Comparison of ENCODE assay signal across 27 mouse cellular contexts in the genomic region with DNA sequence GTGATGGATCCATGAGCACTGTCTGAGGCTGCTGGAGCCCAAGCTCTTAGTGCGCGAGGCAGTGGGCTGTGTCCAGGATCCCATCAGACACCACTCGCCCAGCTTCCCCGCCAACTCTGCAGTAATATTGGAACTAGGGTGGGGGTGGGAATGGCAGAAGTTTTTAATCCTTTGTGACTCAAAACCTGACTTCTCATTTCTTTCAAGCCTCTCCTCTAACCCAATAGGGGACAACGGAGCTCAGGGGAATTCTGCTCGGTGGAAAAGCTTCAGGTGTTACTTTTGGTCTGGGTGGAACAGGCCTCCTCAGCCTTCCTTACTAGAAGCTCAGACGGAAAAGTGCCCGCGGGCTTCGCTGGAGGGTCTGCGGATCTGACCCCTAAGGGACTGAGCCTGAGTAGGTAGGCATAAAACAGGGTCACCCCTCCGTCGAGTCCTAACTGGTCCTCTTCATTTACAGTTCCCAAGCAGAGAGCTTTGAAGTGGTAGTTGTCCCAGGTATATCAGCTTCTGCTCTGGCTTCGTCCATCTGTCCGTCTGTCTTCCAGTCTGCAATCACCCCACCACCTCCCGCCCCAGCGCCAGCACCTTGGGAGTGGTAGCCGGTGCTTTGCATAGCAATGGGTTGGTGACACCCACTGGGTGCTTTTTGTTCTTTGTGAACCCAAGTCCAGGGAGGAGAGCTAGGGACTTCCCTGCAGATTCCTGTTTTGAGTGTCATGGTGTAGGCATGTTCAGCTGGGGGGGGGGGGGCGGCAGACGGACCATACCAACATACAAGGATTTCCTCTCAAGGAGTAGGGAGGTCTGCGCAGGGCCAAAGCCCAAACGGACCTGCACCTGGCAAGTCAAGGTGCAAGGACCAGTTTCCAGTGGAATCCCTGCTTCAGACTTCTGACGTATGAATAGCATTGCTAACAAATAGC. TPM values are rescaled to one million over a fixed set of nuclear protein-coding genes. Genes with fewer than 3 reads are reported as not detected.
A peak's percentile ranks its signal among the peaks of the same experiment; 100 is the strongest.
DNase-seq lines count a peak whose midpoint lies in the region; ATAC-seq and TF ChIP-seq lines count a peak whose summit lies in the region.
"Had no signal": no experiment of that assay in that cellular context is flagged by ENCODE, and none has a peak within 500 bp of the region (broad histone marks: within the 10 kb centered on the region; RNA-seq: fewer than 3 reads in every experiment).

No protein-coding gene starts in this region.

- H3K9ac ChIP-seq in ES-Bruce4 (ENCODE audit: low read depth, poor library complexity, severe bottlenecking): no peak overlapping the region
- H3K9ac ChIP-seq in forebrain, embryonic 16.5 days (replicated peaks; ENCODE audit: low read depth, low read length): no peak overlapping the region
- H3K9ac ChIP-seq: embryonic facial prominence, embryonic 13.5 days; forebrain, embryonic 12.5 days; forebrain, embryonic 15.5 days; hindbrain, embryonic 12.5 days; hindbrain, embryonic 15.5 days had no signal

- H3K27me3 ChIP-seq in thymus, adult 2 months (ENCODE audit: control insufficient read depth, insufficient read depth, low read length): no peaks in the 10 kb centered on the region
- H3K27me3 ChIP-seq in ES-Bruce4 (ENCODE audit: control insufficient read depth, insufficient read depth, low read length, poor library complexity, severe bottlenecking): no peaks in the 10 kb centered on the region
- no peaks in the 10 kb centered on the region for H3K27me3 ChIP-seq in forebrain, embryonic 16.5 days (replicated peaks; ENCODE audit: control insufficient read depth, insufficient read depth, low read length)
- H3K27me3 ChIP-seq: embryonic facial prominence, embryonic 13.5 days; forebrain, embryonic 12.5 days; forebrain, embryonic 15.5 days; hindbrain, embryonic 12.5 days; hindbrain, embryonic 15.5 days had no signal

- H3K4me1 ChIP-seq in thymus, adult 2 months (replicated peaks; ENCODE audit: control insufficient read depth, insufficient read depth, low read length): peaks cover 55% of the 10 kb centered on the region
- H3K4me1 ChIP-seq in ES-Bruce4 (ENCODE audit: control insufficient read depth, insufficient read depth, low read length): no peaks in the 10 kb centered on the region
- H3K4me1 ChIP-seq in forebrain, embryonic 16.5 days (replicated peaks; ENCODE audit: control insufficient read depth, insufficient read depth, low read length): no peaks in the 10 kb centered on the region
- H3K4me1 ChIP-seq: embryonic facial prominence, embryonic 13.5 days; forebrain, embryonic 12.5 days; forebrain, embryonic 15.5 days; hindbrain, embryonic 12.5 days; hindbrain, embryonic 15.5 days had no signal

- H3K27ac ChIP-seq in thymus, adult 2 months (ENCODE audit: control insufficient read depth, insufficient read depth, low read length): 0 out of 2 replicates have a peak overlapping the region, but pooled peaks have one; percentile 10
- no peak overlapping the region for H3K27ac ChIP-seq in ES-Bruce4 (ENCODE audit: insufficient read depth, low read length)
- no peak overlapping the region for H3K27ac ChIP-seq in forebrain, embryonic 16.5 days (ENCODE audit: low read length)
- H3K27ac ChIP-seq: embryonic facial prominence, embryonic 10.5 days; embryonic facial prominence, embryonic 13.5 days; forebrain, embryonic 12.5 days; forebrain, embryonic 15.5 days; hindbrain, embryonic 12.5 days; hindbrain, embryonic 15.5 days had no signal

- H3K9me3 ChIP-seq in ES-Bruce4 (replicated peaks; ENCODE audit: control insufficient read depth, insufficient read depth, low read length, poor library complexity, severe bottlenecking): no peaks in the 10 kb centered on the region
- no peaks in the 10 kb centered on the region for H3K9me3 ChIP-seq in forebrain, embryonic 16.5 days (ENCODE audit: control insufficient read depth, low read length)
- H3K9me3 ChIP-seq: embryonic facial prominence, embryonic 10.5 days; embryonic facial prominence, embryonic 13.5 days; forebrain, embryonic 12.5 days; forebrain, embryonic 15.5 days; hindbrain, embryonic 12.5 days; hindbrain, embryonic 15.5 days had no signal

- TF ChIP-seq CTCF in thymus, adult 2 months (IDR thresholded peaks at IDR 0.05; ENCODE audit: borderline replicate concordance, control insufficient read depth, extremely low read depth, insufficient read depth, low read length, poor library complexity): no peak
- TF ChIP-seq CTCF in ES-Bruce4 (IDR thresholded peaks at IDR 0.05; ENCODE audit: low read depth, low read length): no peak

- peak; percentile 28 for ATAC-seq in CD4-positive, CD25-positive, alpha-beta regulatory T cell, adult 4 months
- ATAC-seq in forebrain, embryonic 16.5 days: no peak
- ATAC-seq: forebrain, embryonic 15.5 days; intestine, embryonic 16.5 days had no signal

- no peak for DNase-seq in thymus, adult 2 months
- DNase-seq in thymus, postnatal 25 days: no peak
- peak; percentile 56 for DNase-seq in induced T-regulatory cell, adult 2 months (ENCODE audit: low read depth)
- DNase-seq in spleen, adult 12 weeks (ENCODE audit: low spot score): no peak
- no peak for DNase-seq in adrenal gland, postnatal 25 days
- DNase-seq: adrenal gland, adult 2 months; adrenal gland, postnatal 14 days; B cell, adult 2 months; cerebellum, adult 11-12 months; cerebellum, adult 8-10 months; cerebellum, postnatal 10 days; cerebellum, postnatal 36 days; embryo, embryonic 11 days; gastrocnemius, postnatal 10 days; gastrocnemius, postnatal 36 days had no signal

- no peak overlapping the region for H3K4me3 ChIP-seq in thymus, adult 2 months (ENCODE audit: control insufficient read depth, insufficient read depth, low read length)
- no peak overlapping the region for H3K4me3 ChIP-seq in ES-Bruce4 (ENCODE audit: low read depth, low read length)
- no peak overlapping the region for H3K4me3 ChIP-seq in forebrain, embryonic 16.5 days (replicated peaks; ENCODE audit: low read length)
- H3K4me3 ChIP-seq: embryonic facial prominence, embryonic 10.5 days; embryonic facial prominence, embryonic 13.5 days; erythroblast, embryonic 14.5 days; forebrain, embryonic 12.5 days; forebrain, embryonic 15.5 days; hindbrain, embryonic 12.5 days; hindbrain, embryonic 15.5 days had no signal

- WGBS in thymus, adult 2 months: 93% methylated on average over 23 of the region's 23 CpGs
- whole genome bisulfite sequencing in forebrain, embryonic 16.5 days: 56% methylated on average over 23 of the region's 23 CpGs

- no peak overlapping the region for H3K4me2 ChIP-seq in forebrain, embryonic 16.5 days (ENCODE audit: low read length)
- H3K4me2 ChIP-seq: embryonic facial prominence, embryonic 13.5 days; forebrain, embryonic 12.5 days; forebrain, embryonic 15.5 days; heart, embryonic 11.5 days; hindbrain, embryonic 12.5 days; hindbrain, embryonic 15.5 days had no signal

- no peaks in the 10 kb centered on the region for H3K36me3 ChIP-seq in thymus, adult 2 months (ENCODE audit: control insufficient read depth, insufficient read depth, low read length)
- no peaks in the 10 kb centered on the region for H3K36me3 ChIP-seq in ES-Bruce4 (ENCODE audit: control insufficient read depth, insufficient read depth, low read length, poor library complexity, severe bottlenecking)
- no peaks in the 10 kb centered on the region for H3K36me3 ChIP-seq in forebrain, embryonic 16.5 days (ENCODE audit: control insufficient read depth, insufficient read depth)
- H3K36me3 ChIP-seq: embryonic facial prominence, embryonic 10.5 days; embryonic facial prominence, embryonic 13.5 days; forebrain, embryonic 12.5 days; forebrain, embryonic 15.5 days; hindbrain, embryonic 12.5 days; hindbrain, embryonic 15.5 days had no signal

- TF ChIP-seq EP300 in ES-Bruce4 (IDR thresholded peaks at IDR 0.05; ENCODE audit: insufficient read depth, low read depth, low read length): 0 out of 2 replicates have a peak, but pooled peaks have one; percentile 34

- no peak for TF ChIP-seq POLR2A in thymus, adult 2 months (IDR thresholded peaks at IDR 0.05; ENCODE audit: control insufficient read depth, extremely low read depth, insufficient read depth, low read length, poor library complexity)
- TF ChIP-seq POLR2A in ES-Bruce4 (IDR thresholded peaks at IDR 0.05; ENCODE audit: insufficient read depth, low read length): no peak

RNA-seq across cellular contexts. Expression of gene Vdac1, which starts 36.0 kb away (rescaled TPM):
- 64.8 and 70.3 TPM in 2 replicates for polyA plus RNA-seq in thymus, adult 2 months (2012; rRNA removed)
- 100 to 1,000 TPM in 1 of 2 experiments, 10 to 100 TPM in 1; 67.5 to 104 TPM for polyA plus RNA-seq in CD4-positive, CD25-positive, alpha-beta regulatory T cell, adult 4 months (2017; shearing (Covaris generic))
- 478 and 491 TPM in 2 replicates for polyA plus RNA-seq in ES-Bruce4 (2011; ENCODE audit: insufficient read depth, insufficient read length, low read depth, missing spikeins)
- polyA plus RNA-seq in forebrain, embryonic 16.5 days (2015; fragmentation: Nextera tagmentation; extraction: Ambion mirVana): 329 and 341 TPM in 2 replicates
- total RNA-seq in adrenal gland, postnatal 25 days (2021): 410 and 432 TPM in 2 replicates

RNA-seq across cellular contexts. Expression of gene Tcf7, which starts 41.9 kb away (rescaled TPM):
- polyA plus RNA-seq in thymus, adult 2 months (2012; rRNA removed): 2,910 and 3,273 TPM in 2 replicates
- 100 to 1,000 TPM; 246 to 283 TPM for polyA plus RNA-seq in CD4-positive, CD25-positive, alpha-beta regulatory T cell, adult 4 months (2017; shearing (Covaris generic))
- 68.6 and 79.1 TPM in 2 replicates for polyA plus RNA-seq in ES-Bruce4 (2011; ENCODE audit: insufficient read depth, insufficient read length, low read depth, missing spikeins)
- 2.7 and 4.8 TPM in 2 replicates for polyA plus RNA-seq in forebrain, embryonic 16.5 days (2015; fragmentation: Nextera tagmentation; extraction: Ambion mirVana)
- 38.8 and 41.3 TPM in 2 replicates for total RNA-seq in adrenal gland, postnatal 25 days (2021)

Comparison
In these comparisons a context has a peak if more than half of its experiments do, and no peak if none do; other contexts are left out.
1. RNA of gene Tcf7, which starts 41.9 kb away (polyA plus RNA-seq): 2,910 to 3,273 TPM in thymus, adult 2 months, 246 to 283 TPM in CD4-positive, CD25-positive, alpha-beta regulatory T cell, adult 4 months and 68.6 to 79.1 TPM in ES-Bruce4; 2.7 to 4.8 TPM in forebrain, embryonic 16.5 days; every median in the first group is over 10 times any median in the second.